ENCODE assay signal across 10 mouse cellular contexts in genomic region chr17:53678716-53679115, GRCm38 (mm10). TPM values are rescaled to one million over a fixed set of nuclear protein-coding genes. Genes with fewer than 3 reads are reported as not detected.
DNase-seq lines count a peak whose midpoint lies in the region; ATAC-seq and TF ChIP-seq lines count a peak whose summit lies in the region.
"Had no signal": no experiment of that assay in that cellular context is flagged by ENCODE, and none has a peak within 500 bp of the region (broad histone marks: within the 10 kb centered on the region; RNA-seq: fewer than 3 reads in every experiment).

No protein-coding gene starts in this region.

- WGBS in neural tube, embryonic 11.5 days = 87% methylated on average over 8 of the region's 8 CpGs
- WGBS in kidney, adult 2 months = 59% methylated on average over 8 of the region's 8 CpGs

- peak; percentile 55; the same call in 1 of the 2 replicates for ATAC-seq in neural tube, embryonic 11.5 days (ENCODE audit: insufficient read depth, low FRiP score, low TSS enrichment)
- ATAC-seq in inflammation-experienced regulatory T-cells, adult 6 months = no peak

- peak; percentile 55 for TF ChIP-seq CTCF in kidney, adult 2 months (conservative IDR thresholded peaks at IDR 0.05; ENCODE audit: insufficient read depth, insufficient read length, low read depth, low read length)

- no peak overlapping the region for H3K4me3 ChIP-seq in neural tube, embryonic 11.5 days (ENCODE audit: low read depth, low read length)
- no peak overlapping the region for H3K4me3 ChIP-seq in kidney, adult 2 months (ENCODE audit: insufficient read depth, low read depth, low read length)
- H3K4me3 ChIP-seq: limb, embryonic 13.5 days; stomach, embryonic 15.5 days had no signal

- H3K4me1 ChIP-seq in neural tube, embryonic 11.5 days (ENCODE audit: control insufficient read depth, insufficient read depth, low read length) = no peaks in the 10 kb centered on the region
- no peaks in the 10 kb centered on the region; the same call in 1 of the 2 replicates for H3K4me1 ChIP-seq in kidney, adult 2 months (ENCODE audit: control insufficient read depth, insufficient read depth, low read length)
- H3K4me1 ChIP-seq: limb, embryonic 13.5 days; stomach, embryonic 15.5 days had no signal

- H3K9me3 ChIP-seq in neural tube, embryonic 11.5 days (ENCODE audit: control insufficient read depth, low read length) = no peaks in the 10 kb centered on the region
- H3K9me3 ChIP-seq: limb, embryonic 13.5 days; stomach, embryonic 15.5 days had no signal

- intact Hi-C loops in left cerebral cortex, postnatal 25 days (cut with DNase I) = loop anchor here (1.0 kb wide), 2 partner anchors 91 to 155 kb away; no protein-coding TSS in a partner anchor

- H3K27ac ChIP-seq in neural tube, embryonic 11.5 days (ENCODE audit: low read depth, low read length) = no peak overlapping the region
- no peak overlapping the region for H3K27ac ChIP-seq in kidney, adult 2 months (ENCODE audit: insufficient read depth, low read depth, low read length)
- H3K27ac ChIP-seq: limb, embryonic 13.5 days; stomach, embryonic 15.5 days had no signal

- no peak for TF ChIP-seq POLR2A in kidney, adult 2 months (IDR thresholded peaks at IDR 0.05; ENCODE audit: low read depth, low read length)

- no peak overlapping the region for H3K9ac ChIP-seq in neural tube, embryonic 11.5 days (ENCODE audit: low read length)
- H3K9ac ChIP-seq: limb, embryonic 13.5 days; stomach, embryonic 15.5 days had no signal

- H3K36me3 ChIP-seq in neural tube, embryonic 11.5 days (ENCODE audit: control insufficient read depth, insufficient read depth, low read length) = peaks cover 3% of the 10 kb centered on the region; the same call in 1 of the 2 replicates
- no peaks in the 10 kb centered on the region; the same call in 1 of the 2 replicates for H3K36me3 ChIP-seq in kidney, adult 2 months (ENCODE audit: control insufficient read depth, insufficient read depth, low read length)

- H3K27me3 ChIP-seq in neural tube, embryonic 11.5 days (ENCODE audit: control insufficient read depth, insufficient read depth, low read length) = no peaks in the 10 kb centered on the region
- no peaks in the 10 kb centered on the region for H3K27me3 ChIP-seq in kidney, adult 2 months (replicated peaks; ENCODE audit: control insufficient read depth, insufficient read depth, low read length)
- H3K27me3 ChIP-seq: limb, embryonic 13.5 days; stomach, embryonic 15.5 days had no signal

- DNase-seq in neural tube, embryonic 11.5 days (ENCODE audit: low spot score) = peak; percentile 22
- no peak for DNase-seq in neural tube, embryonic 10.5 days (ENCODE audit: extremely low spot score, low spot score)
- peak; percentile 79 to 81 for DNase-seq in cerebellum, postnatal 10 days
- peak; percentile 47 for DNase-seq in kidney, adult 2 months
- peak; percentile 64 to 84 for DNase-seq in left cerebral cortex, postnatal 25 days (ENCODE audit: low spot score in 2 of 2)
- peak; percentile 72 for DNase-seq in retina, postnatal 1 day
- no peak for DNase-seq in testis, postnatal 10 days (ENCODE audit: low spot score)

- H3K4me2 ChIP-seq in neural tube, embryonic 11.5 days (ENCODE audit: low read depth) = no peak overlapping the region
- H3K4me2 ChIP-seq: limb, embryonic 13.5 days; stomach, embryonic 15.5 days had no signal

RNA-seq across cellular contexts. Expression of gene Sgo1, which starts 10.4 kb away (rescaled TPM):
- polyA plus RNA-seq in neural tube, embryonic 11.5 days (2014; fragmentation: Nextera tagmentation; extraction: Ambion mirVana) = 43.9 and 44.1 TPM in 2 replicates
- polyA plus RNA-seq in kidney, adult 2 months (2012; rRNA removed) = 0.03 and 0.07 TPM in 2 replicates
- total RNA-seq in left cerebral cortex, postnatal 25 days (2021) = under 1 TPM; 0.14 to 0.44 TPM
- 10 to 100 TPM in 1 of 3 experiments, 1 to 10 TPM in 2; 1.4 to 35.4 (median 4.2) TPM for polyA plus RNA-seq in inflammation-experienced regulatory T-cells, adult 6 months (2017; shearing (Covaris generic))

Comparison
In these comparisons a context has a peak if more than half of its experiments do, and no peak if none do; other contexts are left out.
1. DNase-seq: peak in neural tube, embryonic 11.5 days (single experiment), cerebellum, postnatal 10 days (2 of 2), kidney, adult 2 months (single experiment), left cerebral cortex, postnatal 25 days (2 of 2) and retina, postnatal 1 day (single experiment); none in neural tube, embryonic 10.5 days (single experiment) and testis, postnatal 10 days (single experiment).